Mouse (Mus musculus) small intestine, adult 2 months (tissue): Measurements from ENCODE around the gene Fggy. TPM values are rescaled to one million over a fixed set of nuclear protein-coding genes. Genes with fewer than 3 reads are reported as not detected.

ENCODE experiments used
- H3K27ac ChIP-seq: fragments of 200-500 bp; 2 replicates; pipeline ENCODE4 v1.5.1; 2012; ENCODE audit warnings: low read depth, low read length, control low read depth, inconsistent platforms; ENCODE audit not compliant: insufficient read depth
- H3K27me3 ChIP-seq: fragments of 200-500 bp; 2 replicates; pipeline ENCODE4 v1.6.1; 2012; ENCODE audit warnings: mild to moderate bottlenecking, moderate library complexity, low read length, inconsistent platforms; ENCODE audit not compliant: control insufficient read depth, insufficient read depth
- H3K36me3 ChIP-seq: fragments of 200-500 bp; 2 replicates; pipeline ENCODE4 v1.6.1; 2012; ENCODE audit warnings: mild to moderate bottlenecking, low read length, control low read depth, inconsistent platforms; ENCODE audit not compliant: control insufficient read depth, insufficient read depth
- H3K4me1 ChIP-seq: fragments of 200-500 bp; 2 replicates; pipeline ENCODE4 v1.6.1; 2012; ENCODE audit warnings: low read length, inconsistent platforms, mixed read lengths; ENCODE audit not compliant: control insufficient read depth, insufficient read depth, insufficient read length
- H3K4me3 ChIP-seq: fragments of 200-500 bp; 2 replicates; pipeline ENCODE4 v1.5.1; 2012; ENCODE audit warnings: low read depth, mild to moderate bottlenecking, control low read depth, inconsistent platforms, low read length, moderate library complexity
- CTCF ChIP-seq: fragments of 200-500 bp; IDR thresholded peaks from 2 replicates; pipeline ENCODE4 v1.5.1; 2012; ENCODE audit warnings: low read depth, mild to moderate bottlenecking, control low read depth, inconsistent platforms, low read length, moderate library complexity, mixed read lengths; ENCODE audit not compliant: insufficient replicate concordance, insufficient read length; ENCODE audit errors: extremely low read depth
- POLR2A ChIP-seq: fragments of 200-500 bp; IDR thresholded peaks from 2 replicates; pipeline ENCODE4 v1.6.1; 2012; ENCODE audit warnings: low read depth, mild to moderate bottlenecking, control low read depth, inconsistent platforms, low read length, moderate library complexity
- WGBS: fragments of 180-500 bp; shearing (Covaris S2); methylation state at CpG from one replicate; pipeline ENCODE4 v1.1.7; 2018; 5-methylcytosine and 5-hydroxymethylcytosine counted together
- polyA plus RNA-seq: library from polyadenylated mRNA; depleted of rRNA; stranded (reverse); fragments of >200 nt; gene quantifications from 2 replicates; pipeline ENCODE4 v1.2.3, GENCODE M21; 2012

Fggy gene
- polyA plus RNA-seq, 1 experiment: 0.52 TPM

DNA sequence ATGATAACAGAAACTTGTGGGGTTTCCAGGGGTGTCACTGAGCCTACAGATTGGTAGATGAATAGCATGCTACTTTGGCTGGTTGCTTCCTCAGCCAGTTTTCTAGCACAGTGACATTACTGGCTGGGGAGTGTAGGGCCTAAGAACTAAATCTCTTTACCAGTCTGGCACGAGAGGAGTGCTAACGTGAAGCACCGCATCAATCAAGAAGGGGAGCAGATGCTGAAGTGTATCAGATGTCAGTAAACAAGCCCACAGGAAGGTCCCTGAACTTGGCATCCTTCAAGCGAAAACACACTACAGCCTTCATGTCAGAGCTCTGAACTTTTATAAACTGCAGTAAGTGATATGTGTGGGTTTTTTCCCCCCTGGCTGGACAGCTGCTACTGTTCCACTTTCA, 303.8 kb downstream of the Fggy start:
- no peak overlapping the region for H3K27ac ChIP-seq

DNA sequence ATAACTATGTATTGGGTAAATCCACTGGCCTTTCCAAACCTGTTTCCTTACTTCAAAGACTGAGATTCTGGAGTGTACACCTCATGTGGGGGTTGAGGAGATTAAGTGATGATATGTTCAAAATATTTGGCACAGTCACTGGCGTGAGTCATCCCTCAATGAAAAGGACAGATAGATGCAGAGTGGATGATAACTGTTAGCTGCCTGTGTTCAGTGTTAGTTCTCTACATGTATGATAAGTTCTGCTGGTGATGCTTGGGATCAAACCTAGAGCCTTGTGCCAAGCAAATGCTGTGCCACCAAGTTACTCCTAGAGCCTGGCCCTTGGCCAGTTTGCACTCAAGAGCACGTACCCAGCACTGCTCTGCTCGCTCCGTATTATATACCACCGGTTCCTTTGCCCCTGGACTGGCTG, 304.4 kb downstream of the Fggy start:
- WGBS: 81% methylated on average over 5 of the region's 5 CpGs
- no peaks in the 10 kb centered on the region for H3K4me1 ChIP-seq
- no peak overlapping the region for H3K27ac ChIP-seq
- TF ChIP-seq POLR2A: no peak
- no peak for TF ChIP-seq CTCF
- no peak overlapping the region for H3K4me3 ChIP-seq
- H3K36me3 ChIP-seq: no peaks in the 10 kb centered on the region
- H3K27me3 ChIP-seq: no peaks in the 10 kb centered on the region

More for the DNA sequence above, 303.8 kb downstream of the Fggy start:
- 82% methylated on average over 4 of the region's 4 CpGs for WGBS
- Histone ChIP-seq H3K4me3 (no peak overlapping the region), H3K36me3 (no peaks in the 10 kb centered on the region), H3K4me1 (no peaks in the 10 kb centered on the region), H3K27me3 (no peaks in the 10 kb centered on the region)
- no peak for TF ChIP-seq POLR2A
- TF ChIP-seq CTCF: no peak

DNA sequence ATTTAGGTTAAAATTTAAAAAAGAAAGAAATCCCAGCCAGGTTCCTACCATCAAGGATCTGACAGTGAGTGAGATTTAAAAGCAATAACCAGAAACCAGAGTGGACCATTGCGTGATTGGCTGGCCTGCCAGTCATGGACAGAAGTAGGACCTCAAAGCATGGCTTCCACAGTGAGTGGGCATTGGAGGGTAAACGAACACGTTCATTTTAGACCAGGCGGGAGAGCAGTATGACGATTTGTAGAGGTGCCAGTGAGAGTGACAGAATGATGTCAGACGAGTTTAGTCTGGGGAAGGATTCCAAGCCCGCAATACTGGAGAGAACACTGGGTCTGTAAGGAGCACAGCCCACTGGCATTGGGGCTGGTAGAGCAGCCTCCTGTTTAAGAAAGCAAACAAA, 305.0 kb downstream of the Fggy start:
- 86% methylated on average over 7 of the region's 7 CpGs for WGBS
- Histone ChIP-seq H3K36me3 (no peaks in the 10 kb centered on the region), H3K4me1 (no peaks in the 10 kb centered on the region), H3K4me3 (no peak overlapping the region), H3K27ac (no peak overlapping the region), H3K27me3 (no peaks in the 10 kb centered on the region)
- TF ChIP-seq CTCF (no peak), POLR2A (no peak)

DNA sequence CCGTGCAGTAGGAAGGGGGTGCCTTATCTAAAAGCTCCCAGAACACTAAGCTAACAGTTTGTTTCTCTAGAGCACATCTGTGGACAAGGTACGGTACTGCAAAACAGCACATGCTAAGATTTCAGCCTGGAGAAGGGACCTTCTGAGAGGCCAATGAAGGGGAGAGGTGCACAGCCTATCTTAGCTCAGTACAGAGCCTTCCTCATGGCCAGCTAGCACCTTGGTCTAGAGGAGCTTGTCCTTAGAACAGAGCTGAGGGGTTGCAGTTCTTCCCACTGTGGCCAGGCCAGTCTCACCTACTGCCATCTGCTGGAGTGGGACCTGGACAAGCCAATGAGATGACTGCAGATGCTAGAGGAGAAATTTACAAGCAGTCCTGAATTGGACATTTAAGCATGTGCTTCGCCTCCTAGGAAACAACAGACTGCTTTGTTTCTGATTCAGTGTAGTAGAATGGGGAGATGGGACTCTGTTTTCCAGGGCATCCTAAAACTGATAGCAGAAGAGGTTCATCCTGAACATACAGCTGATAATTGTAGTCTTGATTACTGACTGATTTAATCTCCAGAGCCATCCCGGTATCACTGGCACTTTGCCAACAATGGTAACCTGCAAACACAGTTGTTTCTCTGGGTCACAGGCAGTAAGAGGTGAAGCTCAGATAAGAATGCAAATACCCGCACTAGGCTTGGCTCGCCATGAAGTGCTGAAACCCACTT, 305.6 kb downstream of the Fggy start:
- no peak overlapping the region for H3K27ac ChIP-seq
- H3K4me1 ChIP-seq: no peaks in the 10 kb centered on the region
- H3K36me3 ChIP-seq: no peaks in the 10 kb centered on the region
- H3K4me3 ChIP-seq: no peak overlapping the region
- H3K27me3 ChIP-seq: no peaks in the 10 kb centered on the region
- WGBS: 40% methylated on average over 6 of the region's 6 CpGs
- TF ChIP-seq POLR2A: no peak
- TF ChIP-seq CTCF: no peak

DNA sequence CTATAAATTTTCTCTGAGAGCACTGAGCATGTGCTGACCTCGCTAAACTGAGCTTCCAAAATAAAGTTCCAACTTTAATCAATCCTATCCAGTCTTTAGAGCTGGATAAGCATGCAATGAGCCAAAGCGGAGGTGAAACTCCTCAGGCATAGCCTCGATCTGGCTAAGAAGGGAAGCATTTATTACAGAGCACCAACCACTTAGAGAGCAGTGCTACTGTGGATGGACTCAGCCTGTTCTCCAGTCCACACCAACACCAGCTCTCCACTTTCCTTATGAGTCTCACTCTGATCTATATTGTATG, 306.1 kb downstream of the Fggy start:
- Histone ChIP-seq H3K27ac (no peak overlapping the region), H3K27me3 (no peaks in the 10 kb centered on the region), H3K4me3 (no peak overlapping the region), H3K36me3 (no peaks in the 10 kb centered on the region), H3K4me1 (no peaks in the 10 kb centered on the region)
- WGBS: 60% methylated on average over 3 of the region's 3 CpGs
- TF ChIP-seq CTCF (no peak), POLR2A (no peak)

DNA sequence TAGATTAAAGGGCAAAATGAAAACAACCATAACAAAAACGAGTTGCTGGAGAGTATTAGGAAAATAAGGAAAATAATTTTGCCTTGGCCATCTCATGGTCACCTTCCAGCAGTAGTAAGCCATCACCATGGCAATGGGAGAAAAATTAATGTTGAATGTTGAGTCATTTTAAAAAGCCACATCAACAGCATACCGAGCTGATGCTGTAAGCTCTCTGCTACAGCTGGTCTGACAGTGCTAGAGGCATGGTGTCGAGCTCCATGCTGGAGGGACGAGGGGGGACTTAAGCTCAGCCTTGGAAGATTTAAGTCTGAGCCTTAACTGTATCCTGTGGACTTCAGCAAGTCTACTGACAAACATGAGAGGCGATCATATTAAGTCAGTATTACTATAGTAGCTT, 307.9 kb downstream of the Fggy start:
- WGBS: 82% methylated on average over 5 of the region's 5 CpGs
- no peaks in the 10 kb centered on the region for H3K36me3 ChIP-seq
- no peak for TF ChIP-seq POLR2A
- TF ChIP-seq CTCF: no peak
- no peak overlapping the region for H3K4me3 ChIP-seq
- H3K27ac ChIP-seq: no peak overlapping the region
- no peaks in the 10 kb centered on the region for H3K4me1 ChIP-seq
- no peaks in the 10 kb centered on the region for H3K27me3 ChIP-seq

DNA sequence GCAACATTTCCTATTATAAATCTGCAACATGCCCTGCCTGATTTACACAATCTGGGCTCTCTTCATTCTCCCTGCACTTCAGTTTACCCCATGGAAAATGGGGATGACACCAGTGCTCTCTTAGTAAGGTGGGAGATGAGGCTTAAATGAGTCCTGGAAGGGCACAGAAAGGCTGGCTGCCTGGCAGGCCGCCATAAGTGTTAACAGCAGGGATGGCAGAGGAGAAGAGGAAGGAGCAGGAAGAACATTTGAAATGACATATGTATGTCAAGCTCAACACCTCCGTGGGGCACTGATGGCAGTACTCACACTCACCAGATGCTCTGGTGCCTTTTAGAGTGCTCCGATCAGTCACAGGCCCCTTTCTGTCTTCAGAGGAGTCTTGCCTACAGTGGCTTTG, 308.6 kb downstream of the Fggy start:
- WGBS: 87% methylated on average over 3 of the region's 3 CpGs
- no peak for TF ChIP-seq CTCF
- no peak for TF ChIP-seq POLR2A
- Histone ChIP-seq H3K4me1 (no peaks in the 10 kb centered on the region), H3K27me3 (no peaks in the 10 kb centered on the region), H3K36me3 (no peaks in the 10 kb centered on the region), H3K4me3 (no peak overlapping the region), H3K27ac (no peak overlapping the region)

DNA sequence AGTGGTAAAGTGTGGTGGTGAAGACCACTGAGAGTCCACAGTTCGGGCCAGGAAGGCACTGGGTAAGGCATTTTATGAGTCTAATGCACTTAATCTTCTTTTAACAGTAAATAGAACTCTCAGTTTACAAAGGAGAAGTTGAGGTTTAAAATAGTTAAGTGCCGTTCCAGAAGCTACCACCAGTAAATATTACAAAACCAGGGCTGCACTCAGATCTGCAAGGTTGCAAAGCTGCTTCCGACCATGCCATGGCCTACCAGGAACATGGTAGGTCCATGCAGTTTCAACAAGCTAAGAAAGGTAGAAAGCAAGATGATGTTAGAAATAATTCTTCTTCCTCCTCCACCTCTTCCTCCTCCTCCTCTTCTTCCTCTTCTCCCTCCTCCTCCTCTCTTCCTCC, 309.8 kb downstream of the Fggy start:
- Histone ChIP-seq H3K4me1 (no peaks in the 10 kb centered on the region), H3K27ac (no peak overlapping the region), H3K36me3 (no peaks in the 10 kb centered on the region), H3K4me3 (no peak overlapping the region), H3K27me3 (no peaks in the 10 kb centered on the region)
- TF ChIP-seq POLR2A (no peak), CTCF (no peak)
- WGBS: 92% methylated on average over 3 of the region's 3 CpGs
